Mouse (Mus musculus) gastrocnemius, postnatal 25 days (tissue): Measurements from ENCODE around the gene Erf. TPM values are rescaled to one million over a fixed set of nuclear protein-coding genes. Genes with fewer than 3 reads are reported as not detected.

Experiments
- DNase-seq: peaks from one replicate; pipeline ENCODE4 v3.0.0; 2022
- total RNA-seq, 2 experiments: library from RNA; stranded (reverse); gene quantifications; 1 replicate in 1 of 2; 2 replicates in 1 of 2; pipeline ENCODE4 v1.2.3; 2021

The Erf gene
- total RNA-seq, 2 experiments from 2014 or later = 5.8 to 7.2 TPM

DNA sequence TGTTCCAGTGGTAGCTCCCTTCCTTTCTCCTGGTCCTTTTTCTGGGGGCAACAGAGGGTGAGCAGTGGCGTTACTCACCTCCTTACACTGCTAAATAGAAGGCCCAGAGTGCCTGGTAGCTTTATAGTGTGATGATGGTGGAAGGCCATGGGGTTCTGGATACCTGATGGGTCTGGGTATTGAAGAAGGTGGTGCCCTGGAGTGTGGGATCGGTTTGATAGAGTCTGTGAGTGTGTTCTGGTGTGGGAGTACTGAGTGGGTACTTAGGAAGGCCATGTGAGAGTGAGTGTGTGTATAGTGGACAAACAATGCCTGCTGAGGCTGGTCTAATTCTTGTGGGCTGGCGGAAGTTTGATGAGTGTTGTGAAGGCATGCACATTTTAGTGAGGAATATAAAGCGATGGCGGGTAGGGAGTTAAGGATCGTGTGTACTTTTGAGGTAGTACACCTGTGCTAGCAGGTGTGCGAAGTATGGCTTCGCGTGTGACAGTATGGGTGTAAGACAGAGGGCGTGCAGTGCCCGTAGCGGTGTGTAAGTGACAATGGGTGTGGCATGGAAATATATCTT is 30.7 kb upstream of the Erf start:
- no peak for DNase-seq

DNA sequence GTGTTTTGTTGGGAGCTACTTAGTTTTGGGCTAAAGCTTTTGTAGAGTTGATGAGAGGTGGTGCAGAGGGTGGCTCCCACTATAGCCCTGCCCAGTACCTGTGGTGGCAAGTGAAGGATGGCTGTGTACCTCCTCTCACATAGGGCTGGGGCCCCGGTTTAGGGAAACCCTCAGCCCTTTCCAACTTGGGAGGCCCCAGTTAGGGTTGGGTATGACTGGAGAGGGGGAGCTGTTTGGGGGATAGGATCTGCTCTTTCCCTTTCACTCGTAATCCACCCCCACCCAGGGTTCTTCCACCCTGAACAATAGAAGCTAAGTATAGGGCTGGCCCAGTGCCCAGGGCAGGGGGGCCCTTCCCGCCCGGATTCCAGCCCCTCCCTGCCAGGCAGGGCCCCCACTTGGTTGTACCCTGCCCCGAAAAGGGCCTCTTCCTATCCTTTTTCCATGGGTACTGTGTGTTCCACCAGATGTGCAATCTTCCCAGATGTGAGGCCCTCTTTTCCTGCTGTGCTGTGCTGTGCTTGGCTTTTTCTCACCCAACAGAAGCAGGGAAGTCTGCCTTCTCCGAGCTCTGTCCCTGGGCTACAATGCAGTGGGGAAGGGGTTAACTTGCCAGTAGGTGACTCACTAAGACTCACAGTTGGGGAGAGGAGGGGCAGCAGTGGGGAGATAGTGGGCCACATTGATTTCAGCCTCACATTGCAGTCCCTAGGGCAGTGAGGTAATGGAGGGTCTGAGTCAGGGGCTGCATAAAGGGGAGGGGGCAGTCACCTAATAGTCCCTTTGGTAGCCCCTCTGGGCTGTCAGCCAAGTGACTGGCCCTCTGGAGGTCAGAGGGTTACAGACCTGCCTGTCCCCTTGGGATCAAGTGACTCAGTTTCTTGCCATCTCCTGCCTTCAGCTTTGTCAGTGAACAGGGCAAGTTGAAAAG is 29.6 kb upstream of the Erf start:
- DNase-seq = peak; percentile 80

DNA sequence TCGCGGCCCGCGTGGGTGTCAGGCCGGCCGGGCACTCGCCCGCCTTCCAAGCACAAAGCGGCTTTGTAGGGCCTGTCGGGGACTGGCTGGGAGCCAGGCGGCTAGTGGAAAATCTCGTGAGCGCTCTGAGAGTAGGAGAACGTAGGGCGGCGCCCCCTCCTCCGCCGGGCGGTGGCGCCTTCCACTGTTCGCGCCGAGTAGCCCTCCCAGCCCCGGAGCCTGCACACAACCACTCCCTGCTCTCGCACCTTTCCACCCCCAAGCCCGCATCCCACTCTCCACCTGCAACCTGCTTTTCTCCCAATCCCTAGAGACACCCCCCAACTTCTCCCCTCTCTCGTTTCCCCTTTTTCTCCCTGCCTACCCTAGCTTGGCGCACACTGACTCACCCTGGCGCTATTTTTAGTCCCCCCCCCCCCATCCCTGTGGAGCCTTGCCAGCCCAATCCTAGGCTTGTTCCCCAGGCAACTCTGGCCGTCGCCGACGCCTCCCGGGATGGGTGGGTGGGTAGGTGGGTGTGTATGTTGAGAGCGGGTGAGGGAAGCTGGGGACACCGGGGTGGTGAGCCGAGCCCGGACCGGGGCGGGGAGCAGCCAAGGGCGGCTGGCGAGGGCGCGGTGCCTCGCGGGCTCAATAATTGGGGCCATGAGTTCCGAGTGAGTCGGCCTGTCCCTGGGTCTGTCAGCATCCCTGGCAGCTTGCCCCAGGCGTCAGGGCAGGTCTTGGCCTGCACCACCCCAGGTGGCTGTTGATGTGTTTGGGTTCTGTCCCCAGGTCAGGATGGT is 28.7 kb upstream of the Erf start:
- DNase-seq = peak; percentile 78

DNA sequence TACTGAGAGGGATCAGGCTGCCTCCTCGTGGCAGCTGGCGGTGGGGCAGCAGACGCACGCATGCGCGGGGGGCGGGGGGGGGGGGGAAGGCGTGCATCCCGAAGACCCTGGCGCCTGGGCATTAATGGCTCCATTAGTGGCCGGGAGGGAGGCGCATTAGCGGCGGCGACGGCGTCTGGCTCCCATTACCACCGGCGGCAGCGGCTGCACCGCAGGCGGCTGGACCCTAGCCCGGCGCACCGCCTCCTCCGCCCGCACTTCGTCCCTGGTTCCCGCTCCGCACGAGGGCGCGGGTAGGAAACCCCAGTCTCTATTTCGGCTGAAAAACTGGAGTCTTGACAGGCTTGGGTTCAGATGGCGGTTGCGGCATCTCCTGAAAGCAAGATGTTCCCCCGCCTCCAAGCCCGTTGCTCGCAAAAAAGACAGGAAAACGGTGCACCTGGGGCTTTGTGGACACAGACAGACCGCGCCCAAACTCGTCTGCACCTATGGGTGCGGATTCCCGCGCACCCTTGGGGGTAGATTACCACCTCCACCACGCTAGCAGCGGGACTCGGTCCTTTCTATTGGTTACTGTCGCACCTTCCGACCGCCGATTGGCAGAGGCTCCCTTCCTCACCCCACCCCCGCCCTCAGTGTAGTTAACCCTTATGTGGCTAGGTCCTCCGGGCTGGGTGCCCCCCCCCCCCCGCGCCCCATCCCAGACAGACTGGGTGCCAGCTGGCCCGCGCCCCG is 27.9 kb upstream of the Erf start:
- DNase-seq = peak; percentile 89

DNA sequence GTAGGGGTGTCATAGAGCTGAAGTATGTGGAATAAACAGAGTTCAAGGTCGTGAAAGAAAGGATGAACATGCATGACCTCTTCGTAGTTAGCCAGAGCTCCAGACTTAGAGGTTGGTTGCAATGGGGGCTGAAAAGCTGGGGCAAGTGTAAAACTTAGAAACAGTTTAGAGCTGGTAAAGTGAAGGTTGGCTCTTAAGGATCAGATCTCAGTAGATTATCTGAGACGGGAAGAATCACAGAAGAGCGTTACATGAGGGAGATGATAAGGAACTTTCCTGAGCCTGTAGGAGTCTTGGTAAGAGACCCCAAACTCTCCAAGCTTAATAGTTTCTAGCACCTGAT is 27.4 kb upstream of the Erf start:
- DNase-seq = no peak

DNA sequence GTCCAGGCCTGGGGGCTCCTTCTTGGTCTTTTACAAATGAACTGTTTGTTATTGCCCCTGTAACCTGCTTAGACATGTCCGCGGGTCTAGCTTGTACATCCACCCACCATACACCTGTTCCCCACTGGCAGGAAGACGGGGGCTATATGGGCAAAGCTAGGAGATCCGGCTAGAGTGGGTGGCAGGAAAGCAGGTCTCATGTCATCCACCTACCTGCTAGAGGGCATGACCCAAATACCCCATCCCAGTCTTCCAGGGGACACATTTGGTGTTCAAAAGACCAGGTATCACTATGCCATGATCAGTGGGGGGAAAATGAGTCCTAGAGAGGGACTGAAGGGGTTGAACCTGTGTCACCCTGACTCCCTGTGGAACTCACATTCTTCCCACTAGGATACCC is 26.8 kb upstream of the Erf start:
- no peak for DNase-seq

DNA sequence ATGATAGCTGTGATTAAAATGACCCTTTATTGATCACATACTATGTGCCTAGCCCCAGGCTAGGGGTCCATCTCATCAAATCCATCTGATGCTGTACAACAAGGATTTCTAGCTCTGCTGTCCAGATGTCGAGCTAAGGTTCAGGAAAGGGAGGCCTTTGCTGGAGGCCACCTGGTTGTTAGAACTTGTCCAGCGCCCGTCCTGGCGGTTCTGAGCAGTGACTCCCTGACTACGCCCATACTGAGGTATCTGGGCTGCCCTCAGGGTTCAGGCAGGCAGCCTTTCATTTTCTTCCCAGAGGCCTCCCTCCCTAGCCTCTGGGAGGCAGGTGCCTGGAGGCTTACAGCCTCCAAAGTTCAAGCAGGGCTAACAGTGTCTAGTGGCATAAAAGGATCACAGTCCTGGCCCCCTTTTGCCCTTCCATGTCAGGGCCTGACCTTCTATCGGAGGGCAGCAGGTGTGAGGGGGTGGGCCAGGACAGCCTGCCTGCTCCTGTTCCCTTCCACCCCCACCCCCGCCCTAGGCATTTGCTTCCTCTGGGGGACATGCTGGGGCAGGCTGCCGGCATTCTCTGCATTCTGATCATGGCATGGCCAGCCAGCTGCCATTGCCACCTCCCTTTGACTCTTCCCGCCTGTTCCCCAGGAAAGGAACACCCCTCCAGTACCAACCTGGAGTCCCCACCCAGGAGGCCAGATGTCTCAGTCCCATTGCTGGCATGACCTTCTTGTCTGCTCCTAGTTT is 25.2 kb upstream of the Erf start:
- DNase-seq = no peak

DNA sequence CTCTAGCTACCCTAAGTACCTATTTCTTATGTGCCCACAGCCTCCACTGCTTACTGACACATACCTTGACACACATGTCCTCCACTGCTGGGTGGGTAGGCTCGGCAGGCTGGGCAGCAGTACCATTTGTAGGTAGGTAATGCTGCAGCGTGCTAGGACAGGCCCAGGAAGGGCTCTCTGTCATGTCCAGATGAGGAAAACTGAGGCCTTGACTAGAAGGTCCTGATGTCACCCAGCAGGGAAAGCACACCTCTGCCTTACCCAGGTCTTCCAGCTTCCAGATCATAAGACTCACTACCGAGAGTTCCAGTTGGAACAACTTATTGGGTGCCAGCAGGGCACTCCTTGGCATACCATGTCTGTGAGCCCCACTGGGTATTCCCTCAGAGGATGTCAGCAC is 24.4 kb upstream of the Erf start:
- DNase-seq = no peak

DNA sequence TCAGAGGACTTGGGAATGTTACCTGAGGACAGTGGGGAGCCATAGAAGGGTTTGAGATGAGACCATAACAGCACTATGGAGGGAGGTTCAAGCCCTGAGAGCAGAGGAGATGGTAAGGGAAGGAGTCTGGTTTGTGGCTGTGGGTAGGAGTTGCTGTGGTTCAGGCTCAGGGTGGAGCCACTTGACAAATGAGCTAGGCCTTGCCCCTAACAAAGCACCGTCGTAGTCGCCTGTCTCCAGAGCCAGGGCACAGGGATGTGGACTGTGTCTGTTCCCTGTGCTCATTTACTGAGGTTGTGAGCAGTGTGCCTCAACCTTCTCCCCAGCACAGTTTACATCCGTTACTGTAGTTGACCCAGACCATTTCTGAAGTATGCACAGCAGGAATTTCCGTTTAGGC is 24.0 kb upstream of the Erf start:
- no peak for DNase-seq

DNA sequence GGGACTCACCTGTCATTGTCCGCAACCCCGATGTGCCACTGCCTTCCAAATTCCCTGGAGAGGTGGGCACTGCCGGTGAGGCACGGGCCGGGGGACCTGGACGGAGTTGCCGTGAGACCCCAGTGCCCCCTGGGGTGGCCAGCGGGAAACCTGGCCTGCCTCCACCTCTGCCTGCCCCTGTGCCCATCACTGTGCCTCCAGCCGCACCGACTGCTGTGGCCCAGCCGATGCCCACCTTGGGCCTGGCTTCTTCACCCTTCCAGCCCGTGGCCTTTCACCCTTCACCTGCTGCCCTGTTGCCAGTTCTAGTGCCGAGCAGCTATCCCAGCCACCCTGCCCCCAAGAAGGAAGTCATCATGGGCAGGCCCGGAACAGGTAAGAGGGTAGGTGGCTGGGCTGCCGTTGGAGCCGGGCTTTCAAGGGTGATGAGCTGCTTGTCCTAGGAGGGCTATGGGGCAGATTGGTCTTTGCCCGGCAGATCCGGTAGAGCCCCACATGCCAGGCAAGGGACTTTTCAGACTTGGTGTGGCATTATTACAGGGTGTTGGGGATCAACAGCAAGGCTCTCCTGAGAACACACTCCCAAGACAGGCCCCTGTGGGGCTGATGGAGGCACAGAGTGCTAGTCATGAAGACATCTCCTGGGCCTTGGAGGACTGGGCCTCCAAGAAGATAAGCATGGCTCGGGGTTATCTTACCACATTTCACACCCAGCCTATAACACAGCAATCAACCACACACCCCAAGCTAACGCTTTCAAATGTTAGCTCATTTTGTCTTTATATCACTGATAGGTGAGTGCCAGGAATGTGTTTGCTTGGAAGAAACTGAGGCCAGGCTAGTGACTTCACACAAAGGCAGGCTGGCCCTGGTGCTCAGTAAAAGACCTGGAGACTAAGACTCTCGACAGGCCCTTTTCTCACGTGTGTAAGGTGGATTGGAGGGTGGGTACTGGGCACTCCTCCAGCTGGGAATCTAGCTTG is 23.0 kb upstream of the Erf start:
- no peak for DNase-seq

DNA sequence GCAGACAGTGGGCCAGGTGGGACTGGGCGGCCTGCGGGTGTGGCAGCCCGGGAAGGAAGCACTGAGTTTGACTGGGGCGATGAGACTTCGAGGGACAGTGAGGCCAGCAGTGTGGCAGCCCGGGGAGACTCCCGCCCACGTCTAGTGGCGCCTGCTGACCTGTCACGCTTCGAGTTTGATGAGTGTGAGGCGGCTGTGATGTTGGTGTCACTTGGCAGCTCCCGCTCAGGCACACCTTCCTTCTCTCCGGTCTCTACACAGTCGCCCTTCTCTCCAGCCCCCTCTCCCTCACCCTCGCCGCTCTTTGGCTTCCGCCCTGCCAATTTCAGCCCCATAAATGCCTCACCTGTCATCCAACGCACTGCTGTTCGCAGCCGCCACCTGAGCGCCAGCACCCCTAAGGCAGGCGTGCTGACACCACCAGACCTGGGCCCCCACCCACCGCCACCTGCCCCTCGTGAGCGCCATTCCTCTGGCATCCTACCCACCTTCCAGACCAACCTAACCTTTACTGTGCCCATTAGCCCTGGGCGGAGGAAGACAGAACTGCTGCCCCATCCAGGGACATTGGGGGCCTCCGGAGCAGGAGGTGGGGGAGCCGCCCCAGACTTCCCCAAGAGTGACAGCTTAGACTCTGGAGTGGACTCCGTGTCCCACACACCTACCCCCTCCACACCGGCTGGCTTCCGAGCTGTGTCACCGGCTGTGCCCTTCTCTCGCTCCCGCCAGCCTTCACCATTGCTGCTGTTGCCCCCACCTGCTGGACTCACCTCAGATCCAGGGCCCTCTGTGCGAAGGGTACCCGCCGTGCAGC is 22.1 kb upstream of the Erf start:
- DNase-seq = no peak

DNA sequence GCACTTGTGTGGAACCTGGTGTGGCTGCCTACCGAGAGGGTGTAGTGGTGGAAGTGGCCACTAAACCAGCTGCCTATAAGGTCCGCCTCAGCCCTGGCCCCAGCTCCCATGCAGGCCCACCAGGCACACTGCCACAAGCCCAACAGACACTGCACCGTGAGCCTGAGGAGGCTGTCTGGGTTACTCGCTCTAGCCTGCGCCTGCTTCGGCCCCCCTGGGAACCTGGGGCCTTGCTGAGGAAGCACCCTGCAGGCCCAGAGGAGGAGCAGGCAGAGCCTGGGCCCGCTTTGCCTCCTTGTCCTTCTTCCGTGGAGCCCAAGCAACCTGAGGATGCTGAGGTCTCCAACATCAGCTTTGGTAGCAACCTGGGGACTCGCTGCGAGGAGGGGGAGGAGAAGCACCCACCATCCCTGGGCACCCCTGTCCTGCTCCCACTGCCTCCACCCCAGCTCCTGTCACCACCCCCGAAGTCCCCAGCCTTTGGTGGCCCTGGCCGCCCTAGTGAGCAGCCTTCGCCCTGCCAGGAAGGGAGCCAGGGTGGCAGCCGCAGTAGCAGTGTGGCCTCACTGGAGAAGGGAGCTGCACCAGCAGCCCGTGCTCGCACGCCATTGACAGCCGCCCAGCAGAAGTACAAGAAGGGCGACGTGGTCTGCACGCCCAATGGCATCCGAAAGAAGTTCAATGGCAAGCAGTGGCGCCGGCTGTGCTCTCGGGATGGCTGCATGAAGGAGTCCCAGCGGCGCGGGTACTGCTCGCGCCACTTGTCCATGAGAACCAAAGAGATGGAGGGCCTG is 21.3 kb upstream of the Erf start:
- no peak for DNase-seq

DNA sequence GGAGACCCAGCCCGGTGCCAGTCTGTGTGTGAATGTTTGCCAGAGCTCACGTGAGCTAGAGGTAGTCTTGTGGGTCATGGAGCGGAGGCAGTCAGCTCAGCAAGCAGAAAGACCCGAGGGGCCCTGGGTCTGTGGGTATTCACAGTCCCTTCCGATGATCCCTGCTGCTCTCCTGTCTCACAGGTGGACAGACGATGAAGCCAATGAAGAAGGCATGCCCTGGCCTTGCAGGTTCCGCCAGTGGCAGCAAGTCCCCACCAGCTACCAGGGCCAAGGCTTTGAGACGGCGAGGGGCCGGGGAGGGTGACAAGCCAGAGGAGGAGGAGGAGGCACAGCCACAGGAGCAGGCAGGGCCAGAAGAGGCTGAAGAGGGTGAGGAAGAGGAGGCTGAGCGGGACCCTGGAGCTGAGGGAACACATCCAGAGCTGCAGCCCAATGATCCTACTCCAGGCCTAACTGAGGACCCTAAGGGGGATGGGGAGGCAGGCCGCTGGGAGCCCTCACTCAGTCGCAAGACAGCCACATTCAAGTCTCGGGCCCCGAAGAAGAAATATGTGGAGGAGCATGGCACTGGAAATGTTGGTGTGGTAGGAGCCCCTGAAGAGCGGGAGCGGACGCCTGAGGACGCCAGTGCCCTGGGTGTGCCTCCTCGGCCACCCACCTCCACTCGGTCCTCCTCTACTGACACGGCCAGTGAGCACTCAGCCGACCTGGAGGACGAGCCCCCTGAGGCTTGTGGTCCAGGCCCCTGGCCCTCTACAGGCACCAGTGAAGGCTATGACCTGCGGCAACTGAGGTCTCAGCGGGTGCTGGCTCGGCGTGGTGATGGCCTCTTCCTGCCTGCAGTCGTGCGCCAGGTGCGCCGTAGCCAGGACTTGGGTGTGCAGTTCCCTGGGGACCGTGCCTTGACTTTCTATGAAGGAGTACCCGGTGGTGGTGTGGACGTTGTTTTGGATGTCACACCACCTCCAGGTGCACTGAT is 20.4 kb upstream of the Erf start:
- DNase-seq = no peak

DNA sequence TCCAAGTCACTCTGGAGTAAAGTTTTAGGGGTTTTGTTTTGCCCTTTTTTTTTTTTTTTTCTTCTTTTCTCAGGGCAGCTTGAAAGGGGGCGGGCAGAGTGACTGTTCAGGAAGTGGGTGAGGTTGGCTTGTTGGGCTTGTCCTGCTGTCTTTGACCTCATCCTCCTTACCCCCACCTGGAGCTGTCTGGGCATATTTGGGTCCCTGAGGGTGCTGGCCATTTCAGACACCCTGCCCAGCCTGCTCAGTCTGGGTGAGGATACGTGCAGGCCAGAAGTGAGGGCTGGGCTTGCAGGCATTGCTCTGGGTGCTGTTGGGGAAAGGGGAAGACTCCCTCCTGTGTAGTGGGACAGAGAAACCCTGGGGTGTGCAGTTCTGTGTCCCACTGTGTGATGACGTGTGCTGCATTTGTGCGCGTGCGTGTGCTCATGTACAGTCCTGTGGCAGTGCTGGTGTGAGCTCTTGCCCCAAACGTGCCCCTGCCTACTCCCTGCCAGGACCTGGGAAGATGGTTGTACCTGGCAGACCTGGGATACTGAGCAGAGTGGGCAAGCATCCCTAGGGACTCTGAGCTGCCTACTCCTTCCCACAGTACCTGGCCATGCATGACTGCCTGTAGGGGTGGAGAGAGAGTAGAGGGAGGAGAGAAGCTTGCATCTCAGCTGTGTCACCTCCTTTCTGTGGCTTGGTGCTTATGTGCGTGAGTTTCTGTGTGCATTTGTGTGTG is 19.1 kb upstream of the Erf start:
- DNase-seq = no peak

DNA sequence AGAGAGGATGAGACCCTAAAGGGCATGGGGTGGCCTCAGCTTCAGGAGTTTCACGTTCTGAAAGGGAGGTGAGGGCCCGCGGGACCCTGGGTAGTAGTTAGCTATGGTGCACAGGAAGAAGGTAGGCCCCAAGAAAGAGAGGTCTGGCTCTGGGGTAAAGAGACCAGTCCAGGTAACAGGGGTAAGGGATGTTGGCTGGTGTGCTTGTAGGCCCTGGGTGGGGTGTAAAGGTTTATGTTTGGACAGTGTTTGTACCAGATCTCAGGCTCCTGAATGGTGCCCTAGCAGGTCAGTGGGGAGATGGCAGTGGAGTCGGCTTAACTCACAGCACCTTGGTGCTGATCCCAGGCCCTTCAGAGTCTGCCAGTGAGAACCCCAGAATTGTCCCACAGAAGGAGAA is 18.5 kb upstream of the Erf start:
- no peak for DNase-seq

DNA sequence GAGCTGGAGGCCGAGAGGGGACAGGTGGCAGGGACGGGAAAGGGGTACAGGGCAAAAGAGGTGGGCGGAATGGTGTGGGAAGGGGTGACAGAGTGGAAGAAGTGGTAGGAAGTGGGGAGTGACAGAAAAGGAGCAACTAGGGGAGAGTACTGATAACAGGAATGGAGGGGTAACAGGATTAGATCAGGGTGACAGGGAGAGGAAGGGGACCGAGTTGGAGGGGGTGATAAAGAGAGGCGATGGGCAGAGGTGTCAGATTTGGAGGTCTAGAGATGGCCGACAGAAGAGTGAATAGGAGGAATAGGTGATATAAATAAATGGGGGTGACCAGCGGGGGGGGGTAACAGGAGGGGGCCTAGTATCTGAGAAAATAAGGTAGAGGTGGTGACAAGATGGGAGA is 18.0 kb upstream of the Erf start:
- no peak for DNase-seq
